Mouse (Mus musculus): ENCODE results near the gene Vsx2.

DNA sequence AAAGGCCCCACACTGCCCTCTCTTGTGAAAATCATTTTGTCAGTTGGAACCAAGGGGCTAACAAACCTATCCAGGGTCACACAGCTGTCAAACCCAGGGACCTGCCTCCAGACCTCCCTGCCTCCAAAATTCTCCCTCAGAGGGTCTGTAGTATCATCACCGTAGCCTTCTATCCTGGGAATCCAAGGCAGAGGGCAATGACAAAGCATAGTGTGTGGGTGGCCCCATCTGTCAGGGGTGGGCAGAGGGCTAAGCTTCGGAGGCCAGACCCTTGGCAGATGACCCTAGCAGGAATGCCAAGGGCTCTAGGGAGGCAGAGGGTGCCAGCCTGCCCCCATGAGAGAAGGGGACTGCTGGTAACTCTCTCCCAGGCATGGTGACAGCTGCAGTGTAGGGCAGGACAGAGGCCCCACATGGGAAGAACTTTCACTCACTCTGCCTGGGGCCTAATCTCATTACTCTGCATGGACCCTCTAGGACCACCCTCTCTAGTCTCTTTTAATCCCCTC, 22.9 kb upstream of the Vsx2 start:
- no peak for TF ChIP-seq CTCF (conservative IDR thresholded peaks at IDR 0.05; ENCODE audit: insufficient read depth, insufficient read length, low read depth, low read length)
- no peak for TF ChIP-seq POLR2A (IDR thresholded peaks at IDR 0.05; ENCODE audit: low read depth, low read length)

All from kidney, adult 2 months (tissue).